Mouse (Mus musculus): Measurements from ENCODE around the gene Rrp1b. TPM values are rescaled to one million over a fixed set of nuclear protein-coding genes. Genes with fewer than 3 reads are reported as not detected.

Gene Rrp1b
- total and polyA plus RNA-seq, 3 experiments = 78.6 to 84.1 TPM; not detected in 1

DNA sequence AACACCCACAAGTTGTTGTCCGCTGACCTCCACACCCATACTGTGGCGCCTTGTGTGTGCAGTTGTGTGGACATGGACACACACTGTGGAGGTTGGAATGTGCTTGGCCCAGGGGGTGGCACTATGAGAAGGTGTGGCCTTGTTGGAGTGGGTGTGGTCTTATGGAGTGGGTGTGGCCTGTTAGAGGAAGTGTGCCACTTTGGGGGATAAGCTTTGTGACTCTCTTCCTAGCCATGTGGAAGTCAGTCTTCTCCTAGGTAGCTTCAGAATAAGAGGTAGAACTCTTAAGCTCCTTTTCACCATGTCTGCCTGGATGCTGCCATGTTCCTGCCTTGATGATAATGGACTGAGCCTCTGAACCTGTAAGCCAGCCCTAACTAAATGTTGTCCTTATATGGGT is 51.2 kb downstream of the Rrp1b start:
- H3K27ac ChIP-seq (ENCODE audit: control insufficient read depth, low read depth, low read length) = no peak overlapping the region
- no peak overlapping the region for H3K9ac ChIP-seq (ENCODE audit: control insufficient read depth, low read depth, low read length, poor library complexity, severe bottlenecking)
- H3K27me3 ChIP-seq (ENCODE audit: control insufficient read depth in 1 of 2, insufficient read depth in 2 of 2, low read length in 2 of 2) = no peaks in the 10 kb centered on the region
- no peaks in the 10 kb centered on the region for H3K9me3 ChIP-seq (replicated peaks; ENCODE audit: insufficient read depth, low read length)
- DNase-seq (ENCODE audit: low read depth, low spot score) = peak; percentile 79
- no peaks in the 10 kb centered on the region for H3K79me2 ChIP-seq (ENCODE audit: control insufficient read depth, insufficient read depth, low read length, poor library complexity)
- peaks cover 1 to 12% of the 10 kb centered on the region in 2 experiments for H3K4me1 ChIP-seq (ENCODE audit: control insufficient read depth in 1 of 2, insufficient read depth in 2 of 2, low read length in 2 of 2)
- H3K4me3 ChIP-seq (ENCODE audit: control insufficient read depth in 1 of 2, insufficient read depth in 1 of 2, low read depth in 2 of 2, low read length in 2 of 2) = no peak overlapping the region
- peaks cover 0 to 10% of the 10 kb centered on the region in 2 experiments; a peak in 1 of 4 replicates for H3K36me3 ChIP-seq (ENCODE audit: control insufficient read depth in 1 of 2, insufficient read depth in 2 of 2, low read length in 2 of 2)
- TF ChIP-seq MYC (IDR thresholded peaks at IDR 0.05; ENCODE audit: low read depth, low read length) (peak; percentile 72; the same call in 1 of the 2 replicates), TBP (IDR thresholded peaks at IDR 0.05; ENCODE audit: low read depth, low read length) (peak; percentile 32; the same call in 1 of the 2 replicates), MAZ (IDR thresholded peaks at IDR 0.05; ENCODE audit: low read depth, low read length) (no peak), NELFE (IDR thresholded peaks at IDR 0.05; ENCODE audit: low read depth, low read length) (peak; percentile 57), NRF1 (IDR thresholded peaks at IDR 0.05; ENCODE audit: insufficient read depth, low read depth, low read length, poor library complexity, severe bottlenecking) (no peak), USF1 (IDR thresholded peaks at IDR 0.05; ENCODE audit: low read depth, low read length) (no peak), RAD21 (IDR thresholded peaks at IDR 0.05; ENCODE audit: low read depth, low read length) (no peak), BHLHE40 (IDR thresholded peaks at IDR 0.05; ENCODE audit: borderline replicate concordance, low read depth, low read length) (no peak), E2F4 (IDR thresholded peaks at IDR 0.05; ENCODE audit: borderline replicate concordance, low read depth, low read length) (no peak), ZC3H11A (IDR thresholded peaks at IDR 0.05; ENCODE audit: low read depth, low read length) (no peak), POLR2A (IDR thresholded peaks at IDR 0.05; ENCODE audit: control insufficient read depth in 1 of 2, insufficient read depth in 1 of 2, low read depth in 1 of 2, low read length in 2 of 2, poor library complexity in 1 of 2) (peak in 1 of 2 experiments; percentile 61; a peak in 2 of 4 replicates), ZMIZ1 (IDR thresholded peaks at IDR 0.05; ENCODE audit: low read depth, low read length) (no peak), JUND (IDR thresholded peaks at IDR 0.05; ENCODE audit: low read depth, low read length) (no peak), SMC3 (IDR thresholded peaks at IDR 0.05; ENCODE audit: low read depth, low read length) (no peak), POLR2AphosphoS2 (IDR thresholded peaks at IDR 0.05; ENCODE audit: low read length) (no peak), ELF1 (IDR thresholded peaks at IDR 0.05; ENCODE audit: low read depth, low read length) (no peak), CHD2 (IDR thresholded peaks at IDR 0.05; ENCODE audit: low read length) (no peak), MXI1 (IDR thresholded peaks at IDR 0.05; ENCODE audit: low read depth, low read length) (no peak; the same call in 1 of the 2 replicates)

DNA sequence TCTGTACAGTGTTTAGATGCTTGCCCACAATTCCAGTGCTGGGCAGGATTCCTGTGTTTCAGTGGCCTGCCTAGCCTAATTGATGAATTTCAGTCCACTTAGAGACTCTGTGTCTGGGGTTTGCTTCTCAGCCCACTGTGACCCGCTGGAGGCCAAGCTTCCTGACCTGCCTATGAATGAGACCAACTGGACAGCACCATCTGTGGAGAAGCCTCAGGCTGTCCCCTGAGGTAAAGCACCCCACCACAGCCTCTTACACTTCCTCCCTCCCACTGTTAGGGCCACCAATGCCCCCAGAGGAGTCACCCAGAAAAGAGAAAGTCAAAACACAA is 55.1 kb downstream of the Rrp1b start:
- Histone ChIP-seq H3K79me2 (ENCODE audit: control insufficient read depth, insufficient read depth, low read length, poor library complexity) (no peaks in the 10 kb centered on the region), H3K9me3 (replicated peaks; ENCODE audit: insufficient read depth, low read length) (no peaks in the 10 kb centered on the region), H3K36me3 (ENCODE audit: control insufficient read depth in 1 of 2, insufficient read depth in 2 of 2, low read length in 2 of 2) (peaks cover 0 to 13% of the 10 kb centered on the region in 2 experiments; a peak in 1 of 4 replicates), H3K27me3 (ENCODE audit: control insufficient read depth in 1 of 2, insufficient read depth in 2 of 2, low read length in 2 of 2) (no peaks in the 10 kb centered on the region), H3K4me3 (ENCODE audit: control insufficient read depth in 1 of 2, insufficient read depth in 1 of 2, low read depth in 2 of 2, low read length in 2 of 2) (peak overlapping the region; percentile 70 to 96), H3K9ac (ENCODE audit: control insufficient read depth, low read depth, low read length, poor library complexity, severe bottlenecking) (peak overlapping the region; percentile 70), H3K4me1 (ENCODE audit: control insufficient read depth in 1 of 2, insufficient read depth in 2 of 2, low read length in 2 of 2) (peaks cover 1 to 17% of the 10 kb centered on the region in 2 experiments), H3K27ac (ENCODE audit: control insufficient read depth, low read depth, low read length) (peak overlapping the region; percentile 61)
- peak; percentile 9 to 75; a peak in 1 of 4 replicates for TF ChIP-seq POLR2A (IDR thresholded peaks at IDR 0.05; ENCODE audit: control insufficient read depth in 1 of 2, insufficient read depth in 1 of 2, low read depth in 1 of 2, low read length in 2 of 2, poor library complexity in 1 of 2)
- TF ChIP-seq MYB (IDR thresholded peaks at IDR 0.05; ENCODE audit: low read depth, low read length) = no peak
- TF ChIP-seq TAL1 (IDR thresholded peaks at IDR 0.05; ENCODE audit: low read length) = no peak
- DNase-seq (ENCODE audit: low read depth, low spot score) = no peak
